ENCODE assay signal across 11 mouse cellular contexts in the genomic region with DNA sequence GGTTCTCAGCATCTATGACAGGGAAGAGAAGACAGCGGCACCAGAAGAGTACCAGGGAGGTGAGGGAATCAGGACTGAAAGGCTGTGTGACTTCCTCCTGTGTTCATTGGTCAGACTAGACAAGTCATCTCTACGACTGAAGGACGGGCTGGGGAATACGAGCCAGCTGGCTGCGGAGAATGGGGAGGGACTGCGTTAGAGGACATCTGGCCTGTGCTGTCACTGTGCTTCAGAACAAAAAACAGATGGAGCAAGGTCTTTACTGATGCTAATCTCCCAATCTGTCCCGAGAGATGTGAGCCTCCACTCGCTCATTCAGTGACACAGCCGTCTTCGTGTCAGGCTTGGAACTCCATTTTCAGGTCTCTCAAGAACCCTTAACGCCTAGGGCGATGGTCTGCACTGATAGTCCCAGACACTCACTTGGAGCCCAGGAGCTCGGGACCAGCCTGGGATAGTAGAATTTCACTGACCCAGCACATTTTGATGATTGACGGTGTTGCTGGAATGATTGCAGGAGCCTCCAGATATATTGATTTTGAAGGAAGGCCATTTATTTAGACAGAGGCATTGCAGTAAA. TPM values are rescaled to one million over a fixed set of nuclear protein-coding genes. Genes with fewer than 3 reads are reported as not detected.
A peak's percentile ranks its signal among the peaks of the same experiment; 100 is the strongest.
DNase-seq lines count a peak whose midpoint lies in the region; ATAC-seq lines count a peak whose summit lies in the region.
"Had no signal": no experiment of that assay in that cellular context is flagged by ENCODE, and none has a peak within 500 bp of the region (broad histone marks: within the 10 kb centered on the region; RNA-seq: fewer than 3 reads in every experiment).

No protein-coding gene starts in this region.

- H3K4me3 ChIP-seq in kidney, embryonic 14.5 days (ENCODE audit: low read length), result no peak overlapping the region
- no peak overlapping the region for H3K4me3 ChIP-seq in midbrain, embryonic 14.5 days (replicated peaks; ENCODE audit: low read depth, low read length)
- H3K4me3 ChIP-seq in liver, embryonic 11.5 days (ENCODE audit: low read depth, low read length), result no peak overlapping the region
- H3K4me3 ChIP-seq: erythroblast, embryonic 14.5 days; liver, embryonic 15.5 days had no signal

- H3K9ac ChIP-seq in kidney, embryonic 14.5 days (ENCODE audit: low read depth, low read length), result no peak overlapping the region
- H3K9ac ChIP-seq in midbrain, embryonic 14.5 days (replicated peaks; ENCODE audit: low read length), result no peak overlapping the region
- H3K9ac ChIP-seq in liver, embryonic 11.5 days (ENCODE audit: low read depth, low read length), result no peak overlapping the region
- H3K9ac ChIP-seq: liver, embryonic 15.5 days had no signal

- 49% methylated on average over 14 of the region's 14 CpGs for WGBS in kidney, embryonic 14.5 days
- 39% methylated on average over 14 of the region's 14 CpGs for WGBS in midbrain, embryonic 14.5 days
- WGBS in liver, embryonic 11.5 days, result 71% methylated on average over 14 of the region's 14 CpGs

- DNase-seq in kidney, adult 9 months, result no peak
- DNase-seq in embryo, embryonic 11 days, result peak; percentile 57
- peak; percentile 57 to 61 for DNase-seq in heart, postnatal 36 days
- peak; percentile 48 for DNase-seq in midbrain, embryonic 14.5 days
- no peak for DNase-seq in liver, embryonic 11.5 days (ENCODE audit: low spot score)
- no peak for DNase-seq in spleen, postnatal 14 days (ENCODE audit: low spot score in 2 of 2)

- H3K27me3 ChIP-seq in kidney, embryonic 14.5 days (ENCODE audit: control insufficient read depth, insufficient read depth, low read length), result no peaks in the 10 kb centered on the region
- no peaks in the 10 kb centered on the region for H3K27me3 ChIP-seq in midbrain, embryonic 14.5 days (ENCODE audit: control insufficient read depth, insufficient read depth, low read length)
- H3K27me3 ChIP-seq in liver, embryonic 11.5 days (replicated peaks; ENCODE audit: control insufficient read depth, insufficient read depth, low read length), result no peaks in the 10 kb centered on the region
- H3K27me3 ChIP-seq: liver, embryonic 15.5 days; Patski had no signal

- intact Hi-C loops in heart, postnatal 36 days (cut with DNase I), result no loop called here

- ATAC-seq in kidney, embryonic 14.5 days (ENCODE audit: low FRiP score, low TSS enrichment), result peak; percentile 80; the same call in 1 of the 2 replicates
- peak; percentile 20; the same call in 1 of the 2 replicates for ATAC-seq in midbrain, embryonic 14.5 days (ENCODE audit: low FRiP score, low TSS enrichment)
- no peak for ATAC-seq in liver, embryonic 11.5 days (replicated peaks; ENCODE audit: low FRiP score)
- ATAC-seq in monocyte, adult 5-6 weeks (replicated peaks; ENCODE audit: insufficient number of reproducible peaks, low FRiP score, low TSS enrichment, poor library complexity, severe bottlenecking), result no peak
- ATAC-seq: Patski had no signal

- 0 out of 2 replicates have a peak, but pooled peaks cover 6% of the 10 kb centered on the region for H3K4me1 ChIP-seq in kidney, embryonic 14.5 days (ENCODE audit: control insufficient read depth, insufficient read depth, low read length)
- no peaks in the 10 kb centered on the region for H3K4me1 ChIP-seq in midbrain, embryonic 14.5 days (ENCODE audit: control insufficient read depth, insufficient read depth, low read length)
- H3K4me1 ChIP-seq in liver, embryonic 11.5 days (replicated peaks; ENCODE audit: control insufficient read depth, insufficient read depth, low read length), result no peaks in the 10 kb centered on the region
- H3K4me1 ChIP-seq: liver, embryonic 15.5 days had no signal

- no peaks in the 10 kb centered on the region for H3K36me3 ChIP-seq in kidney, embryonic 14.5 days (ENCODE audit: control insufficient read depth, insufficient read depth, low read length)
- no peaks in the 10 kb centered on the region for H3K36me3 ChIP-seq in midbrain, embryonic 14.5 days (ENCODE audit: control insufficient read depth, insufficient read depth, low read length)
- no peaks in the 10 kb centered on the region for H3K36me3 ChIP-seq in liver, embryonic 11.5 days (ENCODE audit: control insufficient read depth, insufficient read depth, low read length)
- H3K36me3 ChIP-seq: liver, embryonic 15.5 days had no signal

- no peak overlapping the region for H3K27ac ChIP-seq in kidney, embryonic 14.5 days (ENCODE audit: low read depth, low read length)
- H3K27ac ChIP-seq in midbrain, embryonic 14.5 days (replicated peaks; ENCODE audit: low read depth, low read length), result no peak overlapping the region
- H3K27ac ChIP-seq in liver, embryonic 11.5 days (ENCODE audit: low read depth, low read length), result no peak overlapping the region
- H3K27ac ChIP-seq: liver, embryonic 15.5 days had no signal

- H3K4me2 ChIP-seq in kidney, embryonic 14.5 days (replicated peaks; ENCODE audit: low read depth, low read length), result no peak overlapping the region
- H3K4me2 ChIP-seq in midbrain, embryonic 14.5 days (ENCODE audit: low read length), result no peak overlapping the region
- H3K4me2 ChIP-seq in liver, embryonic 11.5 days, result no peak overlapping the region
- H3K4me2 ChIP-seq: liver, embryonic 15.5 days had no signal

- H3K9me3 ChIP-seq in kidney, embryonic 14.5 days (ENCODE audit: control insufficient read depth, low read length), result no peaks in the 10 kb centered on the region
- H3K9me3 ChIP-seq in midbrain, embryonic 14.5 days (ENCODE audit: control insufficient read depth, low read length), result no peaks in the 10 kb centered on the region
- no peaks in the 10 kb centered on the region for H3K9me3 ChIP-seq in liver, embryonic 11.5 days (ENCODE audit: control insufficient read depth, low read length)
- H3K9me3 ChIP-seq: liver, embryonic 15.5 days had no signal

RNA-seq across cellular contexts. Expression of gene Heg1, which starts 10.6 kb away (rescaled TPM):
- polyA plus RNA-seq in kidney, embryonic 14.5 days (2014; fragmentation: Nextera tagmentation; extraction: Ambion mirVana), result 14.2 and 21.5 TPM in 2 replicates
- total RNA-seq in heart, postnatal 36 days (2021), result 100 to 1,000 TPM; 136 to 157 TPM
- polyA plus RNA-seq in midbrain, embryonic 14.5 days (2014; fragmentation: Nextera tagmentation; extraction: Ambion mirVana), result 8.9 and 15.9 TPM in 2 replicates
- 14.6 and 17.7 TPM in 2 replicates for polyA plus RNA-seq in liver, embryonic 11.5 days (2014; fragmentation: Nextera tagmentation; extraction: Ambion mirVana)
- 57.9 to 89.2 TPM (median 64.3 TPM) in 3 replicates for total RNA-seq in monocyte, adult 5-6 weeks (2017)

Comparison
In these comparisons a context has a peak if more than half of its experiments do, and no peak if none do; other contexts are left out.
1. ATAC-seq: peak in kidney, embryonic 14.5 days (single experiment) and midbrain, embryonic 14.5 days (single experiment); none in liver, embryonic 11.5 days (single experiment) and monocyte, adult 5-6 weeks (single experiment).
2. DNase-seq: peak in embryo, embryonic 11 days (single experiment), heart, postnatal 36 days (2 of 2) and midbrain, embryonic 14.5 days (single experiment); none in kidney, adult 9 months (single experiment), liver, embryonic 11.5 days (single experiment) and spleen, postnatal 14 days (0 of 2).